Mouse (Mus musculus): ENCODE data around the gene Sumo3. TPM values are rescaled to one million over a fixed set of nuclear protein-coding genes. Genes with fewer than 3 reads are reported as not detected.

Gene Sumo3
- polyA plus RNA-seq (2016; fragmentation: Nextera tagmentation; extraction: Ambion mirVana) = 385 and 391 TPM in 2 replicates

DNA sequence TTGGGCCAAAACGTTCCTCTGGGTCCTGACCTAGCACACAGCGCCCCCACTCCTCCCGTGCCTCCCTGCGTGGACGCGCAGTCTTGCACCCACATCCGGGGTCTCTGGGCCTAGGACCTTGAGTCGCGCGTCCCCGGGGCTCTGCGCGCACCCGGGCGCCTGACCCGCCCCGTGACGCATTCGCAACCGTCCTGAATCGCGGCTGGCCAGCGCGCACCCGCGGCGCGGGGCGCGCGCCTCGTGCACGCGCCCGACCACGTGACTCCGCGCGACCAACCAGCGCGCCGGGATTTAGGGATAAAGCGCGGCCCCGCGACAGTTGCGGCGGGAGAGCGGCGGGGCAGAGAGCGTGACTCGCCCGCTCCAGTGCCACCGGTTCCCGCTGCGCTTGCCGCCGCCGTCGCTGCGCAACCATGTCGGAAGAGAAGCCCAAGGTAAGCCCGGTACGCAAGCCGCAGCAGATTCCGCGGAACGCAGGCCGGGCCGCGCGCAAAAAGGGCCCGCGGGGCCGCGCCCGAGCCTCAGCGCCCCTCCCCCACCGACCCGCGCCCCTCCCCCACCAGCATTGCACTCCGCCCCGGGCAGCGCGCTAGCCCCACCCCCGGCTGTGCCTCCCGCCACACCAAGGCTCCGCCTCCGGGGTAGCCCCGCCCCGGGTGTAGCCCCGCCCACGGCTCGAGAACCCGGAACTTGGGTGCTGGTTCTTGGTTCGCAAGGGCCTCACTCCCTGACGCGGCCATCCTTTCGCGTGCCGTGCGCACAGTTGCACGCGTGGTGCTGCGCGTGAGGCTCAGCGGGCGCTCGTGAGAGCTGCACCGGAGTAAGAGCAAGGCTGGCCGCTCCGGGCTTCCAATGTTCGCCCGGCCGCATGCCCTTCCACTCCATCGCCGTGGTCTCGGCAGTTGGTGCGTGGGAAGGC, at the start of gene Sumo3, which contains the start of gene Gm49325:
Gene Sumo3 (plus strand): TSS at position 190 of the 919 bp plus-strand sequence.
Gene Gm49325 (plus strand): TSS at position 290 of the 919 bp plus-strand sequence.
- Histone ChIP-seq H3K27ac (peak within 1 kb of the TSS; percentile 95), H3K4me2 (replicated peaks) (peak within 1 kb of the TSS; percentile 91), H3K9ac (peak within 1 kb of the TSS; percentile 85), H3K4me1 (peaks cover 16% of the 10 kb centered on the region), H3K4me3 (peak within 1 kb of the TSS; percentile 74), H3K27me3 (no peaks in the 10 kb centered on the region), H3K36me3 (peaks cover 23% of the 10 kb centered on the region), H3K9me3 (peaks cover 5% of the 10 kb centered on the region; the same call in 1 of the 2 replicates)
- peak; percentile 73 for ATAC-seq (ENCODE audit: insufficient number of reproducible peaks, insufficient read depth, low FRiP score, low TSS enrichment)
- under 1% methylated on average over 105 of the region's 119 CpGs for WGBS

DNA sequence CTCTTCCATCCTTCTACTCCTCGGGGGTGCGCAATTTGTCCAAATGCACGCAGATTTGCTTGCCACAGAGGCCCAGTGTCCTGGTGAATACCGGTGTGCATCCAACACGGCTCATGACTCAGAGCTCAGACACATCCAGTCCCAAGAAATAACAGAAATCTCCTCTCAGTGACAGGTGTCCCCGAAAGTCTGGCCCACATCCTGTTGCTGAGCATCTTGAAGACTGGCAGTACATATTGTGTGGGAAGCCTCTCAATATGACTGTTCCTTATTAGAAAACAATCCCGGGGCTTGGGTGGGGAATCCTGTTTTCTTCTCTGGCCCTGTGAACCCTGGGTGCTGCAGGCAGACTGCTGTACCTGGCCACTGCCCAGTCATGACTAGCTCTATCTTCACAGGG, 49.3 kb upstream of the Sumo3 start:
- Histone ChIP-seq H3K4me2 (replicated peaks) (no peak overlapping the region), H3K9me3 (no peaks in the 10 kb centered on the region), H3K36me3 (no peaks in the 10 kb centered on the region), H3K4me3 (no peak overlapping the region), H3K4me1 (no peaks in the 10 kb centered on the region), H3K9ac (no peak overlapping the region), H3K27ac (no peak overlapping the region), H3K27me3 (no peaks in the 10 kb centered on the region)
- WGBS = 86% methylated on average over 7 of the region's 7 CpGs
- ATAC-seq (ENCODE audit: insufficient number of reproducible peaks, insufficient read depth, low FRiP score, low TSS enrichment) = no peak

GRCm38 (mm10) chr10:77557641-77558040, 48.3 kb upstream of the Sumo3 start:
- H3K27ac ChIP-seq = no peak overlapping the region
- H3K36me3 ChIP-seq = no peaks in the 10 kb centered on the region
- no peaks in the 10 kb centered on the region for H3K27me3 ChIP-seq
- no peaks in the 10 kb centered on the region for H3K4me1 ChIP-seq
- H3K4me3 ChIP-seq = no peak overlapping the region
- ATAC-seq (ENCODE audit: insufficient number of reproducible peaks, insufficient read depth, low FRiP score, low TSS enrichment) = no peak
- H3K4me2 ChIP-seq (replicated peaks) = no peak overlapping the region
- H3K9me3 ChIP-seq = no peaks in the 10 kb centered on the region
- 85% methylated on average over 4 of the region's 4 CpGs for WGBS
- no peak overlapping the region for H3K9ac ChIP-seq

DNA sequence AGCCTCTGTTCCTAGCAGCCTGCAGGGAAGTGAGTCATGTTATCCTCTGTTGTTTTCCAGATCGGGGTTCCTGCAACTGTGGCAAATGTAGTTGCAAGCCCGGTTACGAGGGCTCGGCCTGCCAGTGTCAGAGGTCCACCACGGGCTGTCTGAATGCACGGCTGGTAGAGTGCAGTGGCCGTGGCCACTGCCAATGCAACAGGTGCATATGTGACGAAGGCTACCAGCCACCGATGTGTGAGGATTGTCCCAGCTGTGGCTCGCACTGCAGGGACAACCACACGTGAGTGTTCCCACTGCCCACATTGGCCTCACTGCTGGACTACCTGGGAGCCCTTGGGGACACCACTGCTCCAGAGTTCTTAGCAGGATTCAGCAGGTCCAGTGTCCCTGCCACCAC, 45.8 kb upstream of the Sumo3 start:
- Histone ChIP-seq H3K9ac (no peak overlapping the region), H3K4me1 (no peaks in the 10 kb centered on the region), H3K27ac (no peak overlapping the region), H3K4me2 (replicated peaks) (no peak overlapping the region), H3K4me3 (no peak overlapping the region), H3K9me3 (no peaks in the 10 kb centered on the region), H3K27me3 (no peaks in the 10 kb centered on the region), H3K36me3 (no peaks in the 10 kb centered on the region)
- no peak for ATAC-seq (ENCODE audit: insufficient number of reproducible peaks, insufficient read depth, low FRiP score, low TSS enrichment)
- 81% methylated on average over 11 of the region's 11 CpGs for WGBS

GRCm38 (mm10) chr10:77560830-77561229, 45.1 kb upstream of the Sumo3 start:
- no peaks in the 10 kb centered on the region for H3K27me3 ChIP-seq
- ATAC-seq (ENCODE audit: insufficient number of reproducible peaks, insufficient read depth, low FRiP score, low TSS enrichment) = no peak

GRCm38 (mm10) chr10:77561508-77561907, 44.4 kb upstream of the Sumo3 start:
- no peak overlapping the region for H3K27ac ChIP-seq
- H3K4me1 ChIP-seq = no peaks in the 10 kb centered on the region
- no peaks in the 10 kb centered on the region for H3K36me3 ChIP-seq
- no peaks in the 10 kb centered on the region for H3K27me3 ChIP-seq
- H3K9ac ChIP-seq = no peak overlapping the region
- no peak for ATAC-seq (ENCODE audit: insufficient number of reproducible peaks, insufficient read depth, low FRiP score, low TSS enrichment)
- no peak overlapping the region for H3K4me2 ChIP-seq (replicated peaks)
- H3K4me3 ChIP-seq = no peak overlapping the region
- WGBS = 80% methylated on average over 2 of the region's 2 CpGs
- no peaks in the 10 kb centered on the region for H3K9me3 ChIP-seq

More at GRCm38 (mm10) chr10:77560830-77561229, 45.1 kb upstream of the Sumo3 start:
- no peak overlapping the region for H3K9ac ChIP-seq
- no peaks in the 10 kb centered on the region for H3K9me3 ChIP-seq
- H3K4me3 ChIP-seq = no peak overlapping the region
- H3K27ac ChIP-seq = no peak overlapping the region
- no peaks in the 10 kb centered on the region for H3K36me3 ChIP-seq
- H3K4me1 ChIP-seq = no peaks in the 10 kb centered on the region
- 86% methylated on average over 9 of the region's 9 CpGs for WGBS
- no peak overlapping the region for H3K4me2 ChIP-seq (replicated peaks)

DNA sequence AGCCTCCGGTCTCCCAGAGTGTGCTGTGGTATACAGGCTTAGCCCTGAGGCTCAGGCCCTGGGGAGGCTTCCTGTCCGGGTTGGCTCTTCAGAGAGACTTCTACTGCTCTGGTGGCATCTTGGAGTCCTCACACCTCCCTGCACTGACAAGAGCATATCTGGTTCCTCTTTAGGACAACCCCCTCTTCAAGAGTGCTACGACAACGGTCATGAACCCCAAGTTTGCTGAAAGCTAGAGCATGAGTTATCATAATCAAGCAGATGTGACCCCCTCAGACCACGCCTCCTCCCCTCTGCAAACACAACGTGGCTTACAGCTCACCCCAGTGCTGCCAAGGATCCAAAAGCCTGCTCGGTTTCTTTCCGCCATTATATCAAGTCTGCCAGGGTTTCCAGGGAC, 40.9 kb upstream of the Sumo3 start:
- Histone ChIP-seq H3K36me3 (no peaks in the 10 kb centered on the region), H3K9ac (no peak overlapping the region), H3K27me3 (no peaks in the 10 kb centered on the region), H3K27ac (no peak overlapping the region), H3K4me2 (replicated peaks) (no peak overlapping the region), H3K4me1 (0 out of 2 replicates have a peak, but pooled peaks cover 2% of the 10 kb centered on the region), H3K4me3 (no peak overlapping the region), H3K9me3 (no peaks in the 10 kb centered on the region)
- WGBS = 78% methylated on average over 8 of the region's 8 CpGs
- no peak for ATAC-seq (ENCODE audit: insufficient number of reproducible peaks, insufficient read depth, low FRiP score, low TSS enrichment)

GRCm38 (mm10) chr10:77566651-77567050, 39.2 kb upstream of the Sumo3 start:
- Histone ChIP-seq H3K36me3 (no peaks in the 10 kb centered on the region), H3K27me3 (no peaks in the 10 kb centered on the region), H3K4me1 (0 out of 2 replicates have a peak, but pooled peaks cover 2% of the 10 kb centered on the region), H3K9me3 (no peaks in the 10 kb centered on the region), H3K4me3 (no peak overlapping the region), H3K27ac (no peak overlapping the region), H3K4me2 (replicated peaks) (no peak overlapping the region), H3K9ac (no peak overlapping the region)
- no peak for ATAC-seq (ENCODE audit: insufficient number of reproducible peaks, insufficient read depth, low FRiP score, low TSS enrichment)
- 31% methylated on average over 8 of the region's 8 CpGs for WGBS

GRCm38 (mm10) chr10:77569481-77569880, 36.4 kb upstream of the Sumo3 start:
- Histone ChIP-seq H3K27me3 (no peaks in the 10 kb centered on the region), H3K9me3 (no peaks in the 10 kb centered on the region), H3K9ac (no peak overlapping the region), H3K4me1 (0 out of 2 replicates have a peak, but pooled peaks cover 2% of the 10 kb centered on the region), H3K4me2 (replicated peaks) (no peak overlapping the region), H3K27ac (0 out of 2 replicates have a peak overlapping the region, but pooled peaks have one; percentile 30), H3K4me3 (no peak overlapping the region), H3K36me3 (no peaks in the 10 kb centered on the region)
- no peak for ATAC-seq (ENCODE audit: insufficient number of reproducible peaks, insufficient read depth, low FRiP score, low TSS enrichment)
- 43% methylated on average over 7 of the region's 7 CpGs for WGBS

DNA sequence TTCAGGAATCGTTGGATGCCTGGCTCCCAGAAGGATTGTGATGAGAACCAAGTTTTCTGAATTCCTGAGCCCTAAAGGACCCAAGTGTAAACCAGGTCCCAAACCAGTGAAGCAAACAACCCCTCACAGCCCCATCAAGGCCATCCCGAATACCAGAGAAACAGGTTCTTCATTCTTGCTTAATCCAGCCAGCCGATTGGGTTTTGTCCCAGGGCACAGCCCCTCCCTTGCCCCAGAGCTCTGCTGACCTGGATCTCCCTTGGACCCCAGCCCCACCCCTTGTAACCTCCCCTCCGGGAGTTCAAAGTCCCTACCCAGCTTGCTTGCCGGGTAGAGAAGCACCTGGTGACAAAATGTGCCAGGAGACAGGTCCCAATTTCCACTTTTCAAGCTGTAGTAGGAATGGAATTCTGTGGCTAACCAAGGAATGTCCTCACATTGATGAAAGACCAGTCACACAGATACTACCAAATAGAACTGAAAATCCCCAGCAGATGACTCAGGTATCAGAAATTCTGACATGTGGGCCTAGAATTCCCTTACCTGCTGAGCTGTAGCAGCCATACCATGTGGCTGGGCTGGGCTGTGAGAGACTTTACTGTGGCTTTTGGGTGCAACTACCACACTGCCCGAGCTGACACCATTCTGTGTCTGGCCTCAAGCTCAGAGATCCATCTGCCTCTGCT, 35.8 kb upstream of the Sumo3 start:
- ATAC-seq (ENCODE audit: insufficient number of reproducible peaks, insufficient read depth, low FRiP score, low TSS enrichment) = no peak
- H3K9me3 ChIP-seq = no peaks in the 10 kb centered on the region
- 51% methylated on average over 6 of the region's 6 CpGs for WGBS

GRCm38 (mm10) chr10:77572225-77572624, 33.7 kb upstream of the Sumo3 start:
- no peak for ATAC-seq (ENCODE audit: insufficient number of reproducible peaks, insufficient read depth, low FRiP score, low TSS enrichment)
- Histone ChIP-seq H3K27me3 (no peaks in the 10 kb centered on the region), H3K27ac (no peak overlapping the region), H3K4me3 (no peak overlapping the region), H3K9ac (no peak overlapping the region), H3K9me3 (no peaks in the 10 kb centered on the region), H3K4me2 (replicated peaks) (no peak overlapping the region), H3K36me3 (no peaks in the 10 kb centered on the region), H3K4me1 (0 out of 2 replicates have a peak, but pooled peaks cover 2% of the 10 kb centered on the region)
- WGBS = 28% methylated on average over 3 of the region's 3 CpGs

More for the DNA sequence above, 35.8 kb upstream of the Sumo3 start:
- Histone ChIP-seq H3K36me3 (no peaks in the 10 kb centered on the region), H3K27me3 (no peaks in the 10 kb centered on the region), H3K4me1 (0 out of 2 replicates have a peak, but pooled peaks cover 2% of the 10 kb centered on the region), H3K4me3 (no peak overlapping the region), H3K4me2 (replicated peaks) (no peak overlapping the region), H3K9ac (no peak overlapping the region), H3K27ac (0 out of 2 replicates have a peak overlapping the region, but pooled peaks have one; percentile 30)

Data from embryonic facial prominence, embryonic 12.5 days (tissue).